Mouse (Mus musculus): ENCODE results near the gene Pcdh11x. TPM values are rescaled to one million over a fixed set of nuclear protein-coding genes. Genes with fewer than 3 reads are reported as not detected.

The Pcdh11x gene
- 2.8 and 3.7 TPM in 2 replicates for total RNA-seq (2014; rRNA removed; ENCODE audit: low replicate concordance)
- polyA plus RNA-seq (2015; fragmentation: Nextera tagmentation; extraction: Ambion mirVana): 0.92 and 0.96 TPM in 2 replicates

DNA sequence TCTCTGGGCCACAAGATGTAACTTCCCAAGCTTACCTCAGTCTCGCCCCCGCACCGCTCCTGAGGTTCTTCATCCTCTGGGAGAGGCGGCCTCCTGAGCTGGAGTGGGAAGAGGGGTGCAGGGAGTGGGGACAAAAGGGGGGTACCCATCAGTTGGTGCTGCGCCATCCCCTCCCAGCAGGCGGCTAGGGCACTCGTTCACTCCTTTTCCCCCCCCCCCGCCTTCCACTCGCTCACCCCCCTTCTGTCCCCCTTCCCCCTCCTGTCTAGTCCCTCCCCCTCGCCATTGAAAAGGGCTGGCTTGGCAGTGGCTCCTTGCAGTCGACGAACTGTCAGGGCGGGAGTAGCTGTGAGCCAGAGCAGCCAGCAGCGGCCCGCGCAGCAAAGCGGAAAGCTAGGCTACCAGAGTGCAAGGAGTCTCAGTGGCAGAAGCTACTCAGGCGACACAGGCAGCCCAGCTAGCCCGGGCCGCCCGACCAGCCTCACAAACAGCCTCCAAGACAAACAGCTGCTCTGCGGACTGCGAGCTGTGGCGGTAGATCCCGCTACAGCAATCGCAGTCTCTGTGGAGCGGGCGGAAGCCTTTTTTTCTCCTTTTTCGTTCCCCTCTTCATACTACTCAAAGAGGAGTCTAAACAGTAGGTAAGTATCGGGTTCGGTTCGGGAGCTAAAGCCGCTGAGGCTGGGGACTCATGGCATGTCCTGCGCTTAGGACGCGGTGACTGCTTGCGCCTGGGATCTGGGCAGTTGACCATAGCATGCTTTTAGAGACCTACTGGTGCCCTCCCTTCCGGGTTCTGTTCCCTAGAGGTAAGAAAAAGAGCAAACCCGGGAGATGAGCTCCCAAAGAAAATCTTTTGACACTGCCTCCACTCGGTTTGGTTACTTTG lies at the start of gene Pcdh11x:
Gene Pcdh11x, plus strand, starts transcription at position 249 of the 889 bp plus-strand sequence.
- ATAC-seq (ENCODE audit: insufficient read depth, low read depth) (peak; percentile 81), DNase-seq (ENCODE audit: low spot score) (peak; percentile 39)
- Histone ChIP-seq H3K4me3 (ENCODE audit: low read depth, low read length) (peak within 1 kb of the TSS; percentile 63), H3K9ac (replicated peaks; ENCODE audit: low read depth, low read length) (no peak within 1 kb of the TSS; the same call in 1 of the 2 replicates), H3K9me3 (replicated peaks; ENCODE audit: control insufficient read depth, low read length) (no peaks in the 10 kb centered on the region), H3K4me1 (ENCODE audit: control insufficient read depth, insufficient read depth) (no peaks in the 10 kb centered on the region), H3K36me3 (replicated peaks; ENCODE audit: control insufficient read depth, insufficient read depth, low read length) (no peaks in the 10 kb centered on the region), H3K4me2 (ENCODE audit: low read depth, low read length) (peak within 1 kb of the TSS; percentile 75), H3K27me3 (ENCODE audit: control insufficient read depth, insufficient read depth, low read length) (0 out of 2 replicates have a peak, but pooled peaks cover 3% of the 10 kb centered on the region), H3K27ac (ENCODE audit: low read depth) (no peak within 1 kb of the TSS)
- WGBS: 10% methylated on average over 35 of the region's 40 CpGs
- TF ChIP-seq CTCF (IDR thresholded peaks at IDR 0.05; ENCODE audit: low read depth) (no peak), EP300 (IDR thresholded peaks at IDR 0.05; ENCODE audit: low read depth) (no peak)

DNA sequence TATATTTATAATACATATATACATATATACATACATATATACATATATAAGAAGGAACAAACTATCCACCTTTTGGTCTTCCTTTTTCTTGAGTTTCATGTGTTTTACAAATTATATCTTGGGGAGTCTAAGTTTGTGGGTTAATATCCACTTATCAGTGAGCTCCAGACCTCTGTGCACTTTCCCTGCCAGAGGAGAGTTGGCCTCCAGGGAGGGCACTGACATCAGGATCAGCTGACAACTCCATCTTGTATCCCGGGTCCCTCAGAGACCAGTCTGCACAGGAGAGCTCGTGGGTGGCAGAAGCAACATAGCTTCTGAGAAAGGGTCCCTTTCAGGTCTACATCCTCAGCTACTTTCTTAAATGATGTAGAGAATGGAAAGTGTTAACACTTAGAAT lies 30.0 kb upstream of the Pcdh11x start:
- Histone ChIP-seq H3K36me3 (replicated peaks; ENCODE audit: control insufficient read depth, insufficient read depth, low read length) (no peaks in the 10 kb centered on the region), H3K4me1 (ENCODE audit: control insufficient read depth, insufficient read depth) (no peaks in the 10 kb centered on the region), H3K27ac (ENCODE audit: low read depth) (no peak overlapping the region), H3K9ac (replicated peaks; ENCODE audit: low read depth, low read length) (no peak overlapping the region), H3K4me3 (ENCODE audit: low read depth, low read length) (no peak overlapping the region), H3K4me2 (ENCODE audit: low read depth, low read length) (no peak overlapping the region), H3K9me3 (replicated peaks; ENCODE audit: control insufficient read depth, low read length) (no peaks in the 10 kb centered on the region), H3K27me3 (ENCODE audit: control insufficient read depth, insufficient read depth, low read length) (no peaks in the 10 kb centered on the region)
- 49% methylated on average over 2 of the region's 2 CpGs for WGBS
- DNase-seq (ENCODE audit: low spot score) (no peak), ATAC-seq (ENCODE audit: insufficient read depth, low read depth) (no peak)
- TF ChIP-seq EP300 (IDR thresholded peaks at IDR 0.05; ENCODE audit: low read depth): no peak
- TF ChIP-seq CTCF (IDR thresholded peaks at IDR 0.05; ENCODE audit: low read depth): no peak

DNA sequence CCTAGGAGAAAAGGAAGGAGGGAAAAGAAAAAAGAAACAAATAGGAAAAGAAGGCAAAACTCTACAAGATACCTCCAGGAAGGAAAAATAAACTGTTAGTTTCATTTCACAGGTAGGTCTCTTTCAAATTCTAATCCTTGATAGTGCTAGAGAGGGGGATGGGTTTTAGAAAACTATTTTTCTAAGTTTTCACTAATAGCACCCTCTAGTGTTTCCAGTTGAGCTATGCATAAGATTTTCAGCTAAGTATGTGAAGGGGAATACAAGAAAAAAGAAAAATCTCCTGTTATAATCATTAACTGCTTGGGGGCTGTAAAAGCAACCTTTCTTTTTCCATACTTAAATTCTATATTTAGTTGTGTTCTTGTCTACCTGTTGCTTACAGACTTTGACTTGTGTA lies 4.5 kb upstream of the Pcdh11x start:
- DNase-seq (ENCODE audit: low spot score) (no peak), ATAC-seq (ENCODE audit: insufficient read depth, low read depth) (no peak)
- Histone ChIP-seq H3K27ac (ENCODE audit: low read depth) (no peak overlapping the region), H3K9ac (replicated peaks; ENCODE audit: low read depth, low read length) (no peak overlapping the region), H3K4me3 (ENCODE audit: low read depth, low read length) (no peak overlapping the region), H3K9me3 (replicated peaks; ENCODE audit: control insufficient read depth, low read length) (no peaks in the 10 kb centered on the region), H3K36me3 (replicated peaks; ENCODE audit: control insufficient read depth, insufficient read depth, low read length) (no peaks in the 10 kb centered on the region), H3K4me1 (ENCODE audit: control insufficient read depth, insufficient read depth) (no peaks in the 10 kb centered on the region), H3K27me3 (ENCODE audit: control insufficient read depth, insufficient read depth, low read length) (no peaks in the 10 kb centered on the region), H3K4me2 (ENCODE audit: low read depth, low read length) (no peak overlapping the region)
- TF ChIP-seq CTCF (IDR thresholded peaks at IDR 0.05; ENCODE audit: low read depth) (0 out of 2 replicates have a peak, but pooled peaks have one; percentile 27), EP300 (IDR thresholded peaks at IDR 0.05; ENCODE audit: low read depth) (no peak)

DNA sequence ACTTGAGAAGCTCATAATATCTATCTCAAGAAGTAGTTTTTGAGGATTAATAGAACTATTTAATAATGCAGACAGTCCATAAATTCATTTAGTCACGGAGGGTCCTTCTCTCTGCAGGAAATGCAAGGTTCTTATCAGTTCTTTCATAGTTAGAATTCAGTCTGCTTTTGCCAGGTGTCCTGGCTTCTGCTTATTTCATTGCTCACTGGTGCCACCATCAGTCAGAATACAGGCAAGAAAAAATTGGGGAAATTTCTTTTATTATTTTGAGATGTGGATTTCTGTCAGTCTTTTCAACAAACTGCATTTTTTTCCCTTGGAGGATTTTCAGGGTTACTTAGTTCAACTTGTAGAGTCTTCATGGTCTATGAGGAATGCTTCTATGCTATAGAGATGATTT lies 2.6 kb upstream of the Pcdh11x start:
- H3K9ac ChIP-seq (replicated peaks; ENCODE audit: low read depth, low read length): no peak overlapping the region
- no peaks in the 10 kb centered on the region for H3K9me3 ChIP-seq (replicated peaks; ENCODE audit: control insufficient read depth, low read length)

GRCm38 (mm10) chrX:120290900-120291280 lies 831 bp downstream of the Pcdh11x start:
- H3K27me3 ChIP-seq (ENCODE audit: control insufficient read depth, insufficient read depth, low read length): 0 out of 2 replicates have a peak, but pooled peaks cover 3% of the 10 kb centered on the region
- peak overlapping the region; percentile 75 for H3K4me2 ChIP-seq (ENCODE audit: low read depth, low read length)
- no peaks in the 10 kb centered on the region for H3K9me3 ChIP-seq (replicated peaks; ENCODE audit: control insufficient read depth, low read length)
- DNase-seq (ENCODE audit: low spot score): no peak
- H3K4me3 ChIP-seq (ENCODE audit: low read depth, low read length): peak overlapping the region; percentile 63
- H3K4me1 ChIP-seq (ENCODE audit: control insufficient read depth, insufficient read depth): no peaks in the 10 kb centered on the region
- ATAC-seq (ENCODE audit: insufficient read depth, low read depth): no peak
- no peak overlapping the region for H3K9ac ChIP-seq (replicated peaks; ENCODE audit: low read depth, low read length)
- WGBS: 6% methylated on average over 18 of the region's 18 CpGs
- H3K36me3 ChIP-seq (replicated peaks; ENCODE audit: control insufficient read depth, insufficient read depth, low read length): no peaks in the 10 kb centered on the region
- no peak for TF ChIP-seq EP300 (IDR thresholded peaks at IDR 0.05; ENCODE audit: low read depth)
- TF ChIP-seq CTCF (IDR thresholded peaks at IDR 0.05; ENCODE audit: low read depth): no peak
- no peak overlapping the region for H3K27ac ChIP-seq (ENCODE audit: low read depth)

More for the DNA sequence above, 2.6 kb upstream of the Pcdh11x start:
- TF ChIP-seq EP300 (IDR thresholded peaks at IDR 0.05; ENCODE audit: low read depth) (no peak), CTCF (IDR thresholded peaks at IDR 0.05; ENCODE audit: low read depth) (peak; percentile 8; the same call in 1 of the 2 replicates)
- no peaks in the 10 kb centered on the region for H3K4me1 ChIP-seq (ENCODE audit: control insufficient read depth, insufficient read depth)
- WGBS: 3% methylated on average over 1 of the region's 1 CpGs
- DNase-seq (ENCODE audit: low spot score): no peak
- no peaks in the 10 kb centered on the region for H3K36me3 ChIP-seq (replicated peaks; ENCODE audit: control insufficient read depth, insufficient read depth, low read length)
- no peak for ATAC-seq (ENCODE audit: insufficient read depth, low read depth)
- no peak overlapping the region for H3K4me3 ChIP-seq (ENCODE audit: low read depth, low read length)
- H3K4me2 ChIP-seq (ENCODE audit: low read depth, low read length): no peak overlapping the region
- H3K27ac ChIP-seq (ENCODE audit: low read depth): no peak overlapping the region
- H3K27me3 ChIP-seq (ENCODE audit: control insufficient read depth, insufficient read depth, low read length): 0 out of 2 replicates have a peak, but pooled peaks cover 3% of the 10 kb centered on the region

Measured in heart, postnatal 0 days (tissue).